Mouse (Mus musculus): ENCODE measurements around the gene Tbxa2r. TPM values are rescaled to one million over a fixed set of nuclear protein-coding genes. Genes with fewer than 3 reads are reported as not detected.
A peak's percentile ranks its signal among the peaks of the same experiment; 100 is the strongest.

Gene Tbxa2r
- total RNA-seq, 2 experiments from 2014 or later: 0.47 TPM; not detected in 1

- ATAC-seq (replicated peaks; ENCODE audit: poor library complexity): peak; percentile 70
Measured at GRCm38 (mm10) chr10:81341333-81341949, 12.9 kb downstream of the Tbxa2r start.

- ATAC-seq (replicated peaks; ENCODE audit: poor library complexity): no peak
Measured at GRCm38 (mm10) chr10:81342686-81343505, 14.4 kb downstream of the Tbxa2r start, which contains the start of gene Gipc3. Gene Gipc3 (minus strand): TSS chr10:81343266.

GRCm38 (mm10) chr10:81344421-81345161 is 16.1 kb downstream of the Tbxa2r start:
- ATAC-seq (replicated peaks; ENCODE audit: poor library complexity): no peak

- no peak for ATAC-seq (replicated peaks; ENCODE audit: poor library complexity)
Measured at GRCm38 (mm10) chr10:81345162-81345534, 16.6 kb downstream of the Tbxa2r start.

- peak; percentile 58 for ATAC-seq (replicated peaks; ENCODE audit: poor library complexity)
Measured at GRCm38 (mm10) chr10:81346453-81347067, 18.0 kb downstream of the Tbxa2r start.

- peak; percentile 40 for ATAC-seq (replicated peaks; ENCODE audit: poor library complexity)
Measured at GRCm38 (mm10) chr10:81349146-81349545, 20.6 kb downstream of the Tbxa2r start.

- ATAC-seq (replicated peaks; ENCODE audit: poor library complexity): no peak
Measured at GRCm38 (mm10) chr10:81349961-81350350, 21.4 kb downstream of the Tbxa2r start.

- peak; percentile 80 for ATAC-seq (replicated peaks; ENCODE audit: poor library complexity)
Measured at GRCm38 (mm10) chr10:81350351-81351063, 22.0 kb downstream of the Tbxa2r start, which contains the start of gene Hmg20b. Gene Hmg20b (minus strand): TSS chr10:81350480.

- peak; percentile 32 for ATAC-seq (replicated peaks; ENCODE audit: poor library complexity)
Measured at GRCm38 (mm10) chr10:81351678-81352291, 23.3 kb downstream of the Tbxa2r start.

GRCm38 (mm10) chr10:81354738-81355477 is 26.4 kb downstream of the Tbxa2r start:
- ATAC-seq (replicated peaks; ENCODE audit: poor library complexity): no peak

- ATAC-seq (replicated peaks; ENCODE audit: poor library complexity): no peak
Measured at GRCm38 (mm10) chr10:81355533-81355932, 27.0 kb downstream of the Tbxa2r start.

- peak; percentile 52 for ATAC-seq (replicated peaks; ENCODE audit: poor library complexity)
Measured at GRCm38 (mm10) chr10:81356352-81356990, 27.9 kb downstream of the Tbxa2r start.

- ATAC-seq (replicated peaks; ENCODE audit: poor library complexity): peak; percentile 77
Measured at GRCm38 (mm10) chr10:81356991-81357844, 28.7 kb downstream of the Tbxa2r start, which contains the start of gene Mfsd12. Gene Mfsd12 (plus strand): TSS chr10:81357491.

GRCm38 (mm10) chr10:81358209-81358608 is 29.7 kb downstream of the Tbxa2r start:
- ATAC-seq (replicated peaks; ENCODE audit: poor library complexity): no peak

GRCm38 (mm10) chr10:81358841-81359240 is 30.3 kb downstream of the Tbxa2r start:
- ATAC-seq (replicated peaks; ENCODE audit: poor library complexity): peak; percentile 29

GRCm38 (mm10) chr10:81360721-81361120 is 32.2 kb downstream of the Tbxa2r start:
- ATAC-seq (replicated peaks; ENCODE audit: poor library complexity): no peak

GRCm38 (mm10) chr10:81362336-81362949 is 33.9 kb downstream of the Tbxa2r start:
- ATAC-seq (replicated peaks; ENCODE audit: poor library complexity): peak; percentile 51

All from megakaryocyte progenitor cell, adult 5-6 weeks (primary cell).